Mouse (Mus musculus) lung, adult 2 months (tissue): Measurements from ENCODE around the gene Hoxb6.

Source experiments
- CTCF ChIP-seq: fragments of 200-500 bp; IDR thresholded peaks from 2 replicates; pipeline ENCODE4 v1.5.1; 2011; ENCODE audit warnings: mild to moderate bottlenecking, low read length, control low read depth; ENCODE audit not compliant: insufficient read depth
- POLR2A ChIP-seq: fragments of 200-500 bp; IDR thresholded peaks from 2 replicates; pipeline ENCODE4 v1.6.1; 2011; ENCODE audit warnings: low read depth, mild to moderate bottlenecking, control low read depth, low read length, borderline replicate concordance; ENCODE audit errors: extremely low read depth

- TF ChIP-seq POLR2A (no peak), CTCF (no peak)
Observed at GRCm38 (mm10) chr11:96344878-96345159, 52.5 kb downstream of the Hoxb6 start.
